ENCODE assay signal across 22 mouse cellular contexts in genomic region chr11:70619101-70619500, GRCm38 (mm10). TPM values are rescaled to one million over a fixed set of nuclear protein-coding genes. Genes with fewer than 3 reads are reported as not detected.
DNase-seq lines count a peak whose midpoint lies in the region; TF ChIP-seq lines count a peak whose summit lies in the region.
"Had no signal": no experiment of that assay in that cellular context is flagged by ENCODE, and none has a peak within 500 bp of the region (broad histone marks: within the 10 kb centered on the region; RNA-seq: fewer than 3 reads in every experiment).

Gene Chrne, minus strand, starts transcription at chr11:70619216.

- DNase-seq in testis, postnatal 14 days (ENCODE audit: low spot score): no peak
- DNase-seq in gastrocnemius, postnatal 14 days: peak; percentile 46
- no peak for DNase-seq in adrenal gland, postnatal 25 days
- DNase-seq in ovary, adult 18-20 months (ENCODE audit: low spot score): no peak
- no peak for DNase-seq in layer of hippocampus, adult 11-12 months (ENCODE audit: low spot score)
- DNase-seq: adrenal gland, adult 8-10 months; cerebellum, adult 18-20 months; cerebellum, postnatal 10 days; heart, adult 18-20 months; heart, postnatal 14 days; kidney, adult 11 months had no signal

- intact Hi-C loops in gastrocnemius, postnatal 14 days (cut with DNase I; ENCODE audit: low total_unique reads): loop anchor here (10.0 kb wide), 1 partner anchor 184 kb away; the partner anchor contains the start of gene Arrb2

- no peak within 1 kb of the TSS for H3ac ChIP-seq in myocyte (ENCODE audit: control insufficient read depth, insufficient read length)

- no peaks in the 10 kb centered on the region for H3K79me2 ChIP-seq in myocyte (ENCODE audit: control insufficient read depth, insufficient read depth)

- H3K4me3 ChIP-seq in testis, adult 2 months (ENCODE audit: control insufficient read depth, low read depth, low read length): peak within 1 kb of the TSS; percentile 14
- H3K4me3 ChIP-seq in myocyte: no peak within 1 kb of the TSS
- H3K4me3 ChIP-seq: embryonic facial prominence, embryonic 12.5 days; forebrain, embryonic 15.5 days; heart, embryonic 15.5 days; hindbrain, embryonic 13.5 days had no signal

- H3K4me1 ChIP-seq in testis, adult 2 months (ENCODE audit: control insufficient read depth, insufficient read depth, low read length): peaks cover 16% of the 10 kb centered on the region

- H3K4me2 ChIP-seq in myocyte (ENCODE audit: low read depth): peak within 1 kb of the TSS; percentile 6
- H3K4me2 ChIP-seq: embryonic facial prominence, embryonic 12.5 days; forebrain, embryonic 15.5 days; heart, embryonic 11.5 days; heart, embryonic 15.5 days; hindbrain, embryonic 13.5 days had no signal

- TF ChIP-seq POLR2A in testis, adult 2 months (IDR thresholded peaks at IDR 0.05; ENCODE audit: control insufficient read depth, low read depth, low read length): no peak
- TF ChIP-seq POLR2A in myocyte (IDR thresholded peaks at IDR 0.05; ENCODE audit: insufficient read length, low read depth): no peak

- H3K27ac ChIP-seq in testis, adult 2 months (ENCODE audit: control insufficient read depth, insufficient read depth, low read depth, low read length): no peak within 1 kb of the TSS
- H3K27ac ChIP-seq: embryonic facial prominence, embryonic 12.5 days; forebrain, embryonic 15.5 days; heart, embryonic 15.5 days; hindbrain, embryonic 13.5 days; hindbrain, postnatal 0 days had no signal

- no peaks in the 10 kb centered on the region for H3K36me3 ChIP-seq in testis, adult 2 months (ENCODE audit: control insufficient read depth, insufficient read depth, low read length)
- no peaks in the 10 kb centered on the region for H3K36me3 ChIP-seq in myocyte (ENCODE audit: control insufficient read depth, insufficient read depth)
- H3K36me3 ChIP-seq: embryonic facial prominence, embryonic 12.5 days; forebrain, embryonic 15.5 days; heart, embryonic 15.5 days; hindbrain, embryonic 13.5 days had no signal

- no peak for TF ChIP-seq CTCF in testis, adult 2 months (IDR thresholded peaks at IDR 0.05; ENCODE audit: control insufficient read depth, insufficient read depth, insufficient replicate concordance, low read depth, low read length)

- no peaks in the 10 kb centered on the region for H3K27me3 ChIP-seq in testis, adult 2 months (ENCODE audit: control insufficient read depth, insufficient read depth, low read length)
- no peaks in the 10 kb centered on the region for H3K27me3 ChIP-seq in myocyte (ENCODE audit: control insufficient read depth, insufficient read depth, insufficient read length)
- H3K27me3 ChIP-seq: CH12.LX; forebrain, embryonic 15.5 days had no signal

TF ChIP-seq in myocyte, 11 proteins besides CTCF, POLR2A, EP300 and RAD21:
- TF ChIP-seq MYOD1 (IDR thresholded peaks at IDR 0.05; ENCODE audit: control insufficient read depth in 1 of 3, insufficient read length in 2 of 3, low read depth in 2 of 3) (peak in 1 of 3 experiments; percentile 74), MYOG (IDR thresholded peaks at IDR 0.05; ENCODE audit: control insufficient read depth in 1 of 3, insufficient read depth in 1 of 3, insufficient read length in 2 of 3, low read depth in 2 of 3) (peak in 1 of 3 experiments; percentile 18), SRF (IDR thresholded peaks at IDR 0.05; ENCODE audit: control insufficient read depth, insufficient read length, low read depth) (no peak)

RNA-seq across cellular contexts. Expression of gene Chrne, which starts in this region (rescaled TPM):
- polyA plus RNA-seq in testis, adult 2 months (2012; rRNA removed): 241 and 243 TPM in 2 replicates
- total RNA-seq in gastrocnemius, postnatal 14 days (2021): 10 to 100 TPM; 38.7 to 39.4 TPM
- 5.3 TPM for polyA plus RNA-seq in myocyte (2012; fragmentation: generic; extraction: Trizol)
- not detected in 2 replicates for total RNA-seq in adrenal gland, postnatal 25 days (2021)
- total RNA-seq: adrenal gland, adult 8-10 months; CH12.LX; heart, adult 18-20 months; heart, postnatal 14 days; hematopoietic stem cell, adult 5-6 weeks had no signal
- polyA plus RNA-seq: embryonic facial prominence, embryonic 12.5 days; forebrain, embryonic 11.5 days; heart, embryonic 11.5 days; heart, embryonic 15.5 days; hindbrain, embryonic 13.5 days had no signal

Comparison
In these comparisons a context has a peak if more than half of its experiments do, and no peak if none do; other contexts are left out.
1. RNA of gene Chrne (total RNA-seq): 38.7 to 39.4 TPM in gastrocnemius, postnatal 14 days; not detected in adrenal gland, postnatal 25 days; every median in the first group is over 10 times any median in the second.
2. RNA of gene Chrne (polyA plus RNA-seq): 241 to 243 TPM in testis, adult 2 months; 5.3 TPM in myocyte (single experiment); every median in the first group is over 10 times any median in the second.